Mouse (Mus musculus): ENCODE data around the gene Myo5a. TPM values are rescaled to one million over a fixed set of nuclear protein-coding genes. Genes with fewer than 3 reads are reported as not detected.

The Myo5a gene
- polyA plus RNA-seq, 1 experiment from 2014 or later = 16.1 TPM

GRCm38 (mm10) chr9:75146911-75147310 lies 76.1 kb downstream of the Myo5a start:
- no peak overlapping the region for H3K27ac ChIP-seq
- no peak for ATAC-seq (replicated peaks; ENCODE audit: low FRiP score)
- H3K4me2 ChIP-seq = no peak overlapping the region
- peaks cover 36% of the 10 kb centered on the region for H3K36me3 ChIP-seq
- WGBS = 76% methylated on average over 5 of the region's 5 CpGs
- no peaks in the 10 kb centered on the region for H3K27me3 ChIP-seq
- H3K9ac ChIP-seq = no peak overlapping the region
- no peaks in the 10 kb centered on the region for H3K4me1 ChIP-seq
- no peak overlapping the region for H3K4me3 ChIP-seq (replicated peaks)
- no peaks in the 10 kb centered on the region for H3K9me3 ChIP-seq (replicated peaks)

- H3K36me3 ChIP-seq = peaks cover 26% of the 10 kb centered on the region
- H3K4me1 ChIP-seq = no peaks in the 10 kb centered on the region
- no peak overlapping the region for H3K27ac ChIP-seq
- WGBS = 89% methylated on average over 6 of the region's 6 CpGs
- no peak overlapping the region for H3K9ac ChIP-seq
- no peak for ATAC-seq (replicated peaks; ENCODE audit: low FRiP score)
- no peak overlapping the region for H3K4me3 ChIP-seq (replicated peaks)
- H3K9me3 ChIP-seq (replicated peaks) = no peaks in the 10 kb centered on the region
- no peak overlapping the region for H3K4me2 ChIP-seq
- H3K27me3 ChIP-seq = no peaks in the 10 kb centered on the region
Measured at GRCm38 (mm10) chr9:75160525-75160924, 89.7 kb downstream of the Myo5a start.

DNA sequence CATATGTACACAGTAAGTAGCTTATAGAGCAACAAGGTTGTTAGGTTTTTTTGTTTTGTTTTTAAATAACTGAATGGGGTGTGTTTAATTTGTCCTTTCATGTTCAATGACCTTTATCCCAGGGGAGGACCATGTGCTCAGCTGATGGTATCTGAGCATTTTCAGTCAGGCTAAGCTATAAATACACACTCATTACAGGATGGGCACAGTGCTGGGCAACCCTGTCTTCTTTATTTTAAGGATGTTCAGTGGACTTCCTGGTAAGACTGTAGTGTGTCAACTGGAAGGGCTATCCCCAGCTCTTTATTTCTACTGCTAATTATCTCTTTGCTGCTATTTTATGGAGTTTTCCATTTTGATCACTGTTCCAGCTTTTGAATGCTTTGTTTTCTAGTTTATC lies 92.8 kb downstream of the Myo5a start:
- no peak overlapping the region for H3K4me2 ChIP-seq
- H3K9me3 ChIP-seq (replicated peaks) = no peaks in the 10 kb centered on the region
- no peak for ATAC-seq (replicated peaks; ENCODE audit: low FRiP score)
- no peaks in the 10 kb centered on the region for H3K4me1 ChIP-seq
- no peaks in the 10 kb centered on the region for H3K27me3 ChIP-seq
- no peak overlapping the region for H3K9ac ChIP-seq
- no peak overlapping the region for H3K4me3 ChIP-seq (replicated peaks)
- peaks cover 31% of the 10 kb centered on the region for H3K36me3 ChIP-seq
- no peak overlapping the region for H3K27ac ChIP-seq

DNA sequence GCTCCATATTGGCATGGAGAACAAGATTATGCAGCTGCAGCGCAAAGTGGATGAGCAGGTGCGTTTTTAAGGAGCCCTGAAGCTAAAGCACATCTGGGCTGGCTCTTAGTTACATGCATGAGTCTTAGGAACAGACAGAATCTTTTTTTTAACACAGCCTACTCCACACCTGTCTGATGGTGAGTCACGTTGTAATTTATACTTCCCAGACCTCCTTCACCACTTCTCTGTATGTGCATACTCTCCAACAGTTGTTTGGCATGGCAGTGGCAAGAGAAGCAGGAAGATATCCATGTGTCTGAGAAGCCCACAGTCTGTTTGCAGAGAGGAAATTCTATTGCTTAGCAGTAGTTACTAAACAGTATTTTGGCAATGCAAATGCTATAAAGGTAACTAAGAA lies 100.9 kb downstream of the Myo5a start:
- Histone ChIP-seq H3K27me3 (no peaks in the 10 kb centered on the region), H3K4me1 (no peaks in the 10 kb centered on the region), H3K27ac (no peak overlapping the region), H3K9ac (no peak overlapping the region), H3K36me3 (peaks cover 53% of the 10 kb centered on the region), H3K4me2 (no peak overlapping the region), H3K9me3 (replicated peaks) (no peaks in the 10 kb centered on the region), H3K4me3 (replicated peaks) (no peak overlapping the region)
- 92% methylated on average over 3 of the region's 3 CpGs for WGBS
- no peak for ATAC-seq (replicated peaks; ENCODE audit: low FRiP score)

DNA sequence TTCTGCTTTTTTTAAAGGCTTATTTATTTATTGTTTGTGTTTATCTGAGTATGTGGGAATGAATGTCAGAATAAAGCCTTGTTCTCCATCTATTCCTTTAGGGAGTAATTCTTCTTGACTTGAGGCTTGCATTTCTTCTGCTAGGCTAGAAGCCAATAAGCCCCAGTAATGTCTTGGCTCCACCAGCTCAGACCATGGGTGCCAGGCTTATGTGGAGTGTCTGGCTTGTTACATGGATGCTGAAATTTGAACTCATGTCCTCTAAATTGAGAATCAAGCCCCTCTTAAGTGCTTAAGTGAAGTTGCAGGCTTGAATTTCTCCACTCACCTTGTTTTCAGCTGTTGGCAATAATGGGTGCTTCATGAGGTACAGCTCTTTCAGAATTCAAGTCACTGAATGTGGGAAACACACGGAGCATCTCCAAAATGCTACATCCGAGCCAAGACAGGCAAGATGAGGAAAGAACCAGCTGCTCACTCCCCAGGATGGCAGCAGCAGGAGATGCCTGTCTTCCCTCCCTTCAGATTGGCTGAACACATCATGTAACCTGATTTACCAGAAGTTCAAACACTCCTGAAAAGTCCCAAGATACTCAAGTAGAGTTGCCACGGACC lies 116.9 kb downstream of the Myo5a start:
- no peaks in the 10 kb centered on the region for H3K4me1 ChIP-seq
- H3K4me2 ChIP-seq = no peak overlapping the region
- H3K9me3 ChIP-seq (replicated peaks) = no peaks in the 10 kb centered on the region
- H3K9ac ChIP-seq = no peak overlapping the region
- H3K27me3 ChIP-seq = no peaks in the 10 kb centered on the region
- no peak overlapping the region for H3K4me3 ChIP-seq (replicated peaks)
- ATAC-seq (replicated peaks; ENCODE audit: low FRiP score) = no peak
- H3K27ac ChIP-seq = no peak overlapping the region
- peaks cover 45% of the 10 kb centered on the region for H3K36me3 ChIP-seq
- WGBS = 84% methylated on average over 3 of the region's 3 CpGs

- WGBS = 66% methylated on average over 4 of the region's 4 CpGs
Measured at GRCm38 (mm10) chr9:75193858-75194257, 123.0 kb downstream of the Myo5a start.

DNA sequence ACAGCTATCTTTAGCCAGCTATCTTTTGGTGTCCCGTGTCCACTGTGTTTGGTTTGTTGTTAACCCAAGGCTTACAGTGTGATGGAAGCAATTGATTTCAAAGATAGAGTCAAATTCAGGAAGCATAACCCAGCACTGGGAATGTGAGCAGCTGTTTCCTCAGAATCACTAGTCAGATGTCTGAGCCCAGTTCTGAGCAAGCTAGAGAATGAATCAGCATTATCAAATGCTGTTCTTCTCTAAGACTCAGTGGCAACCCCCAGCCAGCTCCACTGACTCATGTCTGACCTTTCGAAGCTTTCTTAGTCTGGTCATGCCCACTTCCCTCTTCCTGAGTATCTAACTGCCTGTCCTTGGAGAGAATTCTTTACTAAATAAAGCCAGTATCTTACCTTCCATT lies 125.5 kb downstream of the Myo5a start:
- Histone ChIP-seq H3K9me3 (replicated peaks) (no peaks in the 10 kb centered on the region), H3K27ac (no peak overlapping the region), H3K9ac (no peak overlapping the region), H3K4me3 (replicated peaks) (no peak overlapping the region), H3K36me3 (peaks cover 37% of the 10 kb centered on the region), H3K4me1 (no peaks in the 10 kb centered on the region), H3K27me3 (no peaks in the 10 kb centered on the region), H3K4me2 (no peak overlapping the region)
- no peak for ATAC-seq (replicated peaks; ENCODE audit: low FRiP score)
- WGBS = 71% methylated on average over 2 of the region's 2 CpGs

More at GRCm38 (mm10) chr9:75193858-75194257, 123.0 kb downstream of the Myo5a start:
- Histone ChIP-seq H3K27me3 (no peaks in the 10 kb centered on the region), H3K27ac (no peak overlapping the region), H3K4me3 (replicated peaks) (no peak overlapping the region), H3K9me3 (replicated peaks) (no peaks in the 10 kb centered on the region), H3K4me2 (no peak overlapping the region), H3K36me3 (peaks cover 30% of the 10 kb centered on the region), H3K4me1 (no peaks in the 10 kb centered on the region), H3K9ac (no peak overlapping the region)
- ATAC-seq (replicated peaks; ENCODE audit: low FRiP score) = no peak

GRCm38 (mm10) chr9:75197297-75197696 lies 126.5 kb downstream of the Myo5a start:
- H3K9ac ChIP-seq = no peak overlapping the region
- H3K4me3 ChIP-seq (replicated peaks) = no peak overlapping the region
- H3K36me3 ChIP-seq = peaks cover 45% of the 10 kb centered on the region
- no peak for ATAC-seq (replicated peaks; ENCODE audit: low FRiP score)
- no peaks in the 10 kb centered on the region for H3K27me3 ChIP-seq
- H3K4me1 ChIP-seq = no peaks in the 10 kb centered on the region
- no peaks in the 10 kb centered on the region for H3K9me3 ChIP-seq (replicated peaks)
- no peak overlapping the region for H3K4me2 ChIP-seq
- H3K27ac ChIP-seq = no peak overlapping the region
- WGBS = 71% methylated on average over 6 of the region's 6 CpGs

- Histone ChIP-seq H3K27ac (no peak overlapping the region), H3K9ac (no peak overlapping the region), H3K36me3 (peaks cover 47% of the 10 kb centered on the region), H3K4me2 (no peak overlapping the region), H3K4me1 (no peaks in the 10 kb centered on the region), H3K9me3 (replicated peaks) (no peaks in the 10 kb centered on the region), H3K4me3 (replicated peaks) (no peak overlapping the region), H3K27me3 (no peaks in the 10 kb centered on the region)
- WGBS = 98% methylated on average over 1 of the region's 1 CpGs
- ATAC-seq (replicated peaks; ENCODE audit: low FRiP score) = no peak
Measured at GRCm38 (mm10) chr9:75201506-75201905, 130.7 kb downstream of the Myo5a start.

GRCm38 (mm10) chr9:75202036-75202435 lies 131.2 kb downstream of the Myo5a start:
- Histone ChIP-seq H3K4me2 (no peak overlapping the region), H3K4me3 (replicated peaks) (no peak overlapping the region), H3K4me1 (no peaks in the 10 kb centered on the region), H3K27me3 (no peaks in the 10 kb centered on the region), H3K9me3 (replicated peaks) (no peaks in the 10 kb centered on the region), H3K9ac (no peak overlapping the region), H3K36me3 (peaks cover 47% of the 10 kb centered on the region), H3K27ac (no peak overlapping the region)
- ATAC-seq (replicated peaks; ENCODE audit: low FRiP score) = no peak
- 90% methylated on average over 2 of the region's 2 CpGs for WGBS

DNA sequence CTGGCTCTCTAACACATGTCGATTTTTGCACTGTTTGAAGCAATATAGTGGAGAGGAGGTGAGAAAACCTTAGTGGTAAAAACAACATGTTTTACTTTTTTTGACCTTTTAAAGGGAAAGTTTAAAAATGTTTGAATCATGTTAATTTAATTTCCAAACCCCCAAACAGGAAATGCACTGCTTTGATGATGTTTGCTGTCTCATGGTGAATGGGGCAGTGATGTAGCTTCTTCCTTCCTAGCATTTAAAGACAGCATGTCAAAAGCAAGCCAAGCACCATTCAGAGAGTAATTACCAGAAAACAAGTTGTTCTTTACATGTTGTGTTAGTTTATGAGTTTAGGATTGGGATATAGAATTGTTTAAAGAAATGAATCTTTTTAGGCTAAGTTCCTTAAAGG lies 138.4 kb downstream of the Myo5a start:
- Histone ChIP-seq H3K4me1 (no peaks in the 10 kb centered on the region), H3K4me2 (no peak overlapping the region), H3K27ac (no peak overlapping the region), H3K36me3 (peaks cover 32% of the 10 kb centered on the region), H3K27me3 (no peaks in the 10 kb centered on the region), H3K4me3 (replicated peaks) (no peak overlapping the region), H3K9ac (no peak overlapping the region), H3K9me3 (replicated peaks) (no peaks in the 10 kb centered on the region)
- WGBS = 82% methylated on average over 1 of the region's 1 CpGs
- no peak for ATAC-seq (replicated peaks; ENCODE audit: low FRiP score)

- Histone ChIP-seq H3K36me3 (peaks cover 39% of the 10 kb centered on the region), H3K4me1 (no peaks in the 10 kb centered on the region), H3K4me2 (no peak overlapping the region), H3K4me3 (replicated peaks) (no peak overlapping the region), H3K27ac (no peak overlapping the region), H3K9me3 (replicated peaks) (no peaks in the 10 kb centered on the region), H3K9ac (no peak overlapping the region), H3K27me3 (no peaks in the 10 kb centered on the region)
- ATAC-seq (replicated peaks; ENCODE audit: low FRiP score) = no peak
- WGBS = 80% methylated on average over 2 of the region's 2 CpGs
Measured at GRCm38 (mm10) chr9:75210269-75210668, 139.5 kb downstream of the Myo5a start.

DNA sequence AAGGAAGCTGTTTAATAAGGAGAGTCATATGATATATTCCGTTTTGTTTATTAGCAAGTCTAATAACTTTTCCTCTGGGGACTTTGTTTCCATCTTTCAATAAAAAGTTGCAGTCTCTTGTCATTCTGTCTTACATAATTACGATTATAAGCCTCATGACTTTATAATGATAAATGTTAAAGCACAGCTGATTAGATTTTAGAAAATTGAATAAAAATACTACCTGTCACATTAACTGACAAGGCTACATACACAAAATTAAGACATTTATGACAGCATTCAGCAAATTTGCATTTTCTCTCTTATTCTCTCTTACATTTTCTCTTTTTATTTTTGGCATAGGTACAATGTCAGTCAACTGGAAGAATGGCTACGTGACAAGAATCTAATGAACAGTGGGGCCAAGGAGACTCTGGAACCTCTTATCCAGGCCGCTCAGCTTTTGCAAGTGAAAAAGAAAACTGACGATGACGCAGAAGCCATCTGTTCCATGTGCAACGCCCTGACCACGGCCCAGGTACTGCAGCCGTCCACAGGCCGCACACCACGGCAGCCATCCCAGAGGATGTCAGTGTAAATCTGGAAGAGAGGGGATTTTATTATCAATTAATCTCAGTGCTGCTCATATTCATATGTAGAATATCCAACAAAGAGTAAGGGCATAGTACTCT lies 144.1 kb downstream of the Myo5a start:
- ATAC-seq (replicated peaks; ENCODE audit: low FRiP score) = no peak
- 88% methylated on average over 11 of the region's 11 CpGs for WGBS

More for the DNA sequence above, 144.1 kb downstream of the Myo5a start:
- Histone ChIP-seq H3K36me3 (peaks cover 54% of the 10 kb centered on the region), H3K4me3 (replicated peaks) (no peak overlapping the region), H3K4me1 (no peaks in the 10 kb centered on the region), H3K9ac (no peak overlapping the region), H3K27me3 (no peaks in the 10 kb centered on the region), H3K9me3 (replicated peaks) (no peaks in the 10 kb centered on the region), H3K4me2 (no peak overlapping the region), H3K27ac (no peak overlapping the region)

Measured in kidney, embryonic 15.5 days (tissue).